Mouse (Mus musculus) limb, embryonic 15.5 days (tissue): Measurements from ENCODE around the gene Dhrs11. TPM values are rescaled to one million over a fixed set of nuclear protein-coding genes. Genes with fewer than 3 reads are reported as not detected.

ENCODE experiments used
- ATAC-seq: fragments of 200-750 bp; cut with Nextera tagmentation; 2 replicates; pipeline ENCODE4 v1.8.0; 2017; ENCODE audit warnings: low read depth, moderate TSS enrichment; ENCODE audit not compliant: insufficient number of reproducible peaks, low FRiP score, low TSS enrichment
- H3K27ac ChIP-seq: fragments of 300-500 bp; sonication (generic); 2 replicates; pipeline ENCODE4 v1.5.1; 2015; ENCODE audit warnings: moderate library complexity, mild to moderate bottlenecking, inconsistent platforms
- H3K27me3 ChIP-seq: fragments of 300-500 bp; sonication (generic); 2 replicates; pipeline ENCODE4 v1.6.1; 2015; ENCODE audit warnings: inconsistent platforms
- H3K36me3 ChIP-seq: fragments of 300-500 bp; sonication (generic); 2 replicates; pipeline ENCODE4 v1.6.1; 2015; ENCODE audit warnings: inconsistent platforms
- H3K4me1 ChIP-seq: fragments of 300-500 bp; sonication (generic); 2 replicates; pipeline ENCODE4 v1.6.1; 2015; ENCODE audit warnings: inconsistent platforms
- H3K4me2 ChIP-seq: fragments of 300-500 bp; sonication (generic); 2 replicates; pipeline ENCODE4 v1.6.1; 2015; ENCODE audit warnings: mild to moderate bottlenecking, inconsistent platforms
- H3K4me3 ChIP-seq: fragments of 300-500 bp; sonication (generic); 2 replicates; pipeline ENCODE4 v1.5.1; 2015; ENCODE audit warnings: mild to moderate bottlenecking, inconsistent platforms
- H3K9ac ChIP-seq: fragments of 300-500 bp; sonication (generic); 2 replicates; pipeline ENCODE4 v1.6.1; 2015; ENCODE audit warnings: inconsistent platforms
- H3K9me3 ChIP-seq: fragments of 300-500 bp; sonication (generic); 2 replicates; pipeline ENCODE4 v1.6.1; 2016; ENCODE audit warnings: inconsistent platforms
- WGBS: fragments of 180-500 bp; shearing (Covaris S2); methylation state at CpG from one replicate; pipeline ENCODE4 v1.1.7; 2015; 5-methylcytosine and 5-hydroxymethylcytosine counted together
- polyA plus RNA-seq: library from polyadenylated mRNA; unstranded; fragments of >200 nt; fragmentation: Nextera tagmentation; extraction: Ambion mirVana; gene quantifications from 2 replicates; pipeline ENCODE4 v1.2.1, GENCODE M21; 2015

Dhrs11 gene
- polyA plus RNA-seq, 1 experiment from 2014 or later = 12.8 TPM

DNA sequence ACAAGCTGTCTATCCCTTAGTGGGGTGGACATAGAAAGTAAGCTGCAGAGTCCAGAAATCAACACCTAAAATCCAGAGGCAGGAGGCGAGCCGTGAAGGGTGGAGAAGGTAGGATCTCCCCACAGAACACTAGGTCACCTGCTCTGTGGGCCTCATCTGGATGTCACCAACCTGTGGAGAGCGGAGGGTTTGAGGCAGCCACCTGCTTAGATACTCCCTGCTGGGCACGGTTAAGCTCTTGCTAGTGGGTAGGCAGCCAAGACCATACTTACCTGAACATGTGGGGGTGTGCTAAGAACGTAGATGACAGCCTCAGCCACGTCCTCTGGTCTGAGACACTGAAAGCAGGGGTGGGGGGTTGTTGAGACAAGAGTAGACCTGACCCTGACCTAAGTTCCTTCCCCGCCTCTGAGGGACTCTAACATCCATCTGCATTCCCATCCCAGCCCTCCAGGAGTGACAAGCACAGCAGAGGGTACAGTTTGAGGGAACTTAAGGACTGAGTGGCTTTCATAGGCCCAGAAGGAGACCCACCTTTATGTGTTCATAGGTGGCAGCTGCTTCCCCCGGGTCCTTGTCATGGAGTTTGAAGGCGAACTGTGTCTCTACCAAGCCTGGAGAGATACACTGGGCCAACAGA lies 7.5 kb downstream of the Dhrs11 start:
- Histone ChIP-seq H3K9me3 (no peaks in the 10 kb centered on the region), H3K4me3 (no peak overlapping the region), H3K4me1 (peaks cover 32% of the 10 kb centered on the region), H3K9ac (no peak overlapping the region), H3K27me3 (no peaks in the 10 kb centered on the region), H3K4me2 (no peak overlapping the region), H3K36me3 (0 out of 2 replicates have a peak, but pooled peaks cover 5% of the 10 kb centered on the region), H3K27ac (no peak overlapping the region)
- ATAC-seq = no peak
- 82% methylated on average over 9 of the region's 9 CpGs for WGBS

DNA sequence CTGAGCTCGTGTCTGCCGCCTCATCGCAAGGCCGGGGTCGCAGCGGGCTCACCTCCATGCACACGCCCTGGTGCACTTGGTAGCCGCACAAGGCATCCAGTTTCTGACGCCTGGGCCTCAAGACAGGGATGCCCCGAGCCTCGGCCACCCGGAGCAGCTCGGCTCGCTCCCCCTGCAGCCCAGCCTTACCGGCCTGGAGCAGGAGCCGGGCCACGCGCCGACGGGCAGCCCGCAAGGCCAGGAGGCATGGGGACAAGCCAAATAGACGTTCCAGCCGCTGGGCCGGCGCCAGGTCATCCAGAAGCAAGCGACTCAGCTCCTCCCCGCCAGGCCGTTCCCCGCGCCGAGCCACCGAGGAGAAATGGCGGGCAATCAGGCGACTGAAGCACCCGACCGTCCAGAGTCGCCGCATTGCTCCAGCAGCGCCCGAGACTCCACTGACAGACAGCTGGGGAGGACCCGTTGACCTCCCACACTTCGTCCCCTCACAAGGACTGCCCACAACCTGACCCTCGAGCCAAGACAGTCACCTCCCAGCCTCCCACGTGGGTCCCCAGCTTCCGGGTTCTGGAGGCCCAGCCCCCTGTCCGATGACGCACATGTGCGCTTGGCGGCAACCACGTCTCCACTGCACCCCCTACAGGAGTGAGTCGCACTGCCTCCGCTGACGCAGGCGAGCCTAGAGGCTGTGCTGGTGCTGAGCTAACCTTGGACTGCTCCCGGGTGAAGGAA lies 9.7 kb downstream of the Dhrs11 start, which contains the start of gene Mrm1:
TSS of gene Mrm1 (minus strand) at position 555 of the 732 bp plus-strand sequence.
- Histone ChIP-seq H3K4me2 (peak within 1 kb of the TSS; percentile 99), H3K9me3 (no peaks in the 10 kb centered on the region), H3K4me1 (peaks cover 27% of the 10 kb centered on the region), H3K4me3 (peak within 1 kb of the TSS; percentile 76), H3K27me3 (no peaks in the 10 kb centered on the region), H3K9ac (peak within 1 kb of the TSS; percentile 68), H3K36me3 (0 out of 2 replicates have a peak, but pooled peaks cover 5% of the 10 kb centered on the region), H3K27ac (peak within 1 kb of the TSS; percentile 88)
- peak; percentile 82 for ATAC-seq
- WGBS = under 1% methylated on average over 55 of the region's 55 CpGs

GRCm38 (mm10) chr11:84818085-84818960 lies 10.5 kb downstream of the Dhrs11 start:
- peaks cover 23% of the 10 kb centered on the region for H3K4me1 ChIP-seq
- peak overlapping the region; percentile 68 for H3K9ac ChIP-seq
- H3K36me3 ChIP-seq = 0 out of 2 replicates have a peak, but pooled peaks cover 5% of the 10 kb centered on the region
- H3K4me3 ChIP-seq = peak overlapping the region; percentile 76
- peak overlapping the region; percentile 99 for H3K4me2 ChIP-seq
- ATAC-seq = peak; percentile 43; the same call in 1 of the 2 replicates
- whole genome bisulfite sequencing = under 1% methylated on average over 39 of the region's 39 CpGs
- peak overlapping the region; percentile 88 for H3K27ac ChIP-seq
- no peaks in the 10 kb centered on the region for H3K27me3 ChIP-seq
- no peaks in the 10 kb centered on the region for H3K9me3 ChIP-seq

DNA sequence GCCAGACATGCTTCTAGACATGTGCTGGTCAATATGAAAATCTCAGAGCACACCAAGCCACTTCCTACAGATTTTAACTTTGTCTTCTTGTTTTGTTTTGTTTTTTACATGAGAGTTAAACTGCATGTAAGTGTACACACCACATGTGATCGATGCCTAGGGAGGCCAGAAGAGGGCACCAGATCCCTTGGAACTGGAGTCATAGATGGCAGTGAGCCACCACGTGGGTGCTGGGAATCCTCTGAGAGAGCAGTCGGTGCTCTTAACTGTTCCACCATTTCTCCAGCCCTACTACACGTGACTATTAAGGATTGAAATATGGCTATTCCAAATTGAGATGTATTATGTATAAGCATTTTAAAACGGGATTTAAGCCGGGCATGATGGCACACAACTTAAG lies 11.4 kb downstream of the Dhrs11 start:
- H3K36me3 ChIP-seq = peaks cover 5% of the 10 kb centered on the region; the same call in 1 of the 2 replicates
- ATAC-seq = no peak
- 82% methylated on average over 6 of the region's 6 CpGs for WGBS
- H3K27me3 ChIP-seq = no peaks in the 10 kb centered on the region
- no peak overlapping the region for H3K27ac ChIP-seq
- no peak overlapping the region for H3K4me2 ChIP-seq
- H3K9me3 ChIP-seq = no peaks in the 10 kb centered on the region
- peaks cover 20% of the 10 kb centered on the region for H3K4me1 ChIP-seq
- no peak overlapping the region for H3K9ac ChIP-seq
- no peak overlapping the region for H3K4me3 ChIP-seq

DNA sequence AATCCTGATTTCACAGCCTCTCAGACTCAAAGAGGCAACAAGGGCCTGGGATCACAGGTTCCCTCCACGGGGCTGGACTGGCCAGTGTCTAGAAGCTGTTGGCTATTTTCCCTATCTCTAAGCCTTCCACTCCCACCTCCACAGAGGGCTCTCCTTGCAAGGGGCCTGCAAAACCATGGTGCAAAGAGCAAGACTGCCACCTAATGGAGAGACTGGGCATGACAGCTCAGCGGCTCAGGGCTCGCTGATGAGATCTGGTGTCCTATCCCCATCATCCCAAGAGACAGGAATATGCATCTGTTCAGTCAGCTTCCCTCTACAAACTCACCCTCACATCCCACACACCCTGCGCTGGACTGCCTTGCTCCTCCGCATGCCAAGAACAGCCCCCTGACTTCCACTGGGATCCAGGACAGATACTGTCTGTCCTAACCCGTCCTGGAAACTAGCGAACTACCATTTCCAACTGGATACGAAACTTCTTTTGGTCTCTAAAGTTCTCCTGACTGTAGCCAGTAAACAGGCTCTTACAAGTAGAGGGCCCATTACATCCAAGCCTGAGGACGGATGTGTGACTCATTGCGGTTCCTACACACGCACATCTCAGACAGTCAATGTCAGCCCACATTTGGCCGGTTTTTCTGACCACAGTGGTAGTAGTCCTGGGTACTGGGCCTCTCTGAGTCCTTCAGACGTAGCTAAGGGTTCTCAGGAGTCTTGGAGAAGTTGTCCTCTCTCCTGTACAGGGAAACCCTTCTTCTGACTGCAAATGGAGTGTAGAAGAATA lies 14.9 kb downstream of the Dhrs11 start:
- H3K36me3 ChIP-seq = peaks cover 7% of the 10 kb centered on the region; the same call in 1 of the 2 replicates
- H3K4me3 ChIP-seq = no peak overlapping the region
- no peaks in the 10 kb centered on the region for H3K27me3 ChIP-seq
- H3K9ac ChIP-seq = no peak overlapping the region
- no peak overlapping the region for H3K4me2 ChIP-seq
- H3K4me1 ChIP-seq = peaks cover 9% of the 10 kb centered on the region
- 55% methylated on average over 13 of the region's 13 CpGs for WGBS
- 0 out of 2 replicates have a peak overlapping the region, but pooled peaks have one; percentile 27 for H3K27ac ChIP-seq
- ATAC-seq = no peak
- no peaks in the 10 kb centered on the region for H3K9me3 ChIP-seq

DNA sequence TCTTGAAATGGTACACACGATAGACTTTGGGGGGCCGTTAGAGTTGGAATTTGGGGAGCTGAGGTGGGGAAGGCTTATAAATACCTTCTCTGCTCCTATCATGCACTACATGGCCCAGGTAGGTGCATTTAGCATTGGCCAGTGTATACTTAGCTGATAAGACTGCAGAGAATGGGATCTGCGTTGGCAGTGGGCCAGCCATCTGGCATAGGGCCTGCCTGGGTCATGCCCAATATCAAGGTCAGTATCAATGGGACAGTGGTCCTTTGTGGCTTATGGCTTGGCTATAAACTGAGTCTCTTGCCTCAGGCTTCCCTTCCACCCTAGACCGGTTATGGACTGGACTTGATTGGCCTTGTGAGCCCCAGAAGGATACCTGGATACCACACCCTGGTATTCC lies 24.4 kb downstream of the Dhrs11 start:
- Histone ChIP-seq H3K27me3 (no peaks in the 10 kb centered on the region), H3K27ac (no peak overlapping the region), H3K9me3 (no peaks in the 10 kb centered on the region), H3K36me3 (no peaks in the 10 kb centered on the region), H3K9ac (no peak overlapping the region), H3K4me3 (no peak overlapping the region), H3K4me1 (no peaks in the 10 kb centered on the region), H3K4me2 (no peak overlapping the region)
- WGBS = 85% methylated on average over 4 of the region's 4 CpGs
- 0 out of 2 replicates have a peak, but pooled peaks have one; percentile 36 for ATAC-seq

DNA sequence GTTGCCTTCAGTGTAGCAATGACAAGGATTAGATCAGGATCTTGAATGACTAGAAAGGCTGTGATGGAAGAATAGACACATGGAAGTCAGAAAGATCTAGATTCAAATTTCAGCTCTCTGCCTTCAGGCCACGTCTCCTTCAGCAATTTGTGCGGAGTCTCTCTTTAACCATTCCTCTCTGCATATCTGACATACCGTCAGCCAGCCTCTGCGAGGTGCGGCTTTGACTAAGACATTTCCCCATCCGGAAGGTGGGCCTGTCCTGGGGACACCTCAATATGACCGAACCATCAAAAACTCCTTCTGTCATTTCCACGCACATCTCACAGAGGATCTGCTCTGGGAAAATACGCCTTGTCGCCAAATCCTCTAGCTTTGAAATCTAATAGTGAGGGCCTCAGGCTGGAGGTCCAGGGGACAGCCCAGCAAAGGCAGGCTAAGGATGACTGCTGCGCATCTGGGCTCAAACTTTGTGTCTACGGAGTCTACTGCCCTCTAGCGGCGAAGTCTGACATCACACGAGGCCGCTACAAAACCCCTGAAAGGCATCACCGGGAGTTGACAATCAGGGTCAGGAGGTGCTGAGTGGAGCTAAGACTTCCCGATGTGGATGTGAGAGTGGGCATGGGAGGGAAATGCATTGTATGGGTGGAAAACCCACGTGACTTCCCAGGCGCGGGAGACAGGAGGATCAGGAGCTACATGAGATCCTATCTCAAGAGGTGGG lies 31.0 kb downstream of the Dhrs11 start:
- Histone ChIP-seq H3K4me3 (no peak overlapping the region), H3K9ac (no peak overlapping the region), H3K4me1 (peaks cover 6% of the 10 kb centered on the region; the same call in 1 of the 2 replicates), H3K4me2 (no peak overlapping the region), H3K27me3 (peaks cover 4% of the 10 kb centered on the region), H3K36me3 (no peaks in the 10 kb centered on the region), H3K27ac (no peak overlapping the region), H3K9me3 (no peaks in the 10 kb centered on the region)
- ATAC-seq = no peak
- 18% methylated on average over 21 of the region's 21 CpGs for WGBS

DNA sequence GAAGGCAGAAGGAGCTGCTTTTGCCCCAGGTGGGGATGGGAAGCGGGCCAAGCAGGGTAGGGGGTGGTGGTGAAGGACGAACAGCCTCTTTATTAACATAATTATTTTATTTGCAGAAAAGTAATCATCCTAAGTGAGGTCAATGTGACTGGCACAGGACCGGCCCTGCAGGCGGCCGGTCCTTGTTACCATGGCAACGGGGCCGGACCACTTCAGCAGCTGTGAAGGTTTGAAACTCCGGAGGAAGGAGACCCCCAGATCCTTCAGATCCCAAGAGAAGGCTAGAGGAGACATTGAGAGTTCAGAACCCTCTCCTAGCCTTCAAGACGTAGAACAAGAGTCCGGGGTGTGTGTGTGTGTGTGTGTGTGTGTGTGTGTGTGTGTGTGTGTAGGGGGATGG lies 31.8 kb downstream of the Dhrs11 start:
- 36% methylated on average over 10 of the region's 10 CpGs for WGBS
- ATAC-seq = no peak
- no peak overlapping the region for H3K4me3 ChIP-seq
- no peak overlapping the region for H3K27ac ChIP-seq
- H3K36me3 ChIP-seq = no peaks in the 10 kb centered on the region
- no peak overlapping the region for H3K4me2 ChIP-seq
- H3K9ac ChIP-seq = no peak overlapping the region
- H3K27me3 ChIP-seq = peaks cover 4% of the 10 kb centered on the region
- H3K9me3 ChIP-seq = no peaks in the 10 kb centered on the region
- H3K4me1 ChIP-seq = peaks cover 6% of the 10 kb centered on the region; the same call in 1 of the 2 replicates

DNA sequence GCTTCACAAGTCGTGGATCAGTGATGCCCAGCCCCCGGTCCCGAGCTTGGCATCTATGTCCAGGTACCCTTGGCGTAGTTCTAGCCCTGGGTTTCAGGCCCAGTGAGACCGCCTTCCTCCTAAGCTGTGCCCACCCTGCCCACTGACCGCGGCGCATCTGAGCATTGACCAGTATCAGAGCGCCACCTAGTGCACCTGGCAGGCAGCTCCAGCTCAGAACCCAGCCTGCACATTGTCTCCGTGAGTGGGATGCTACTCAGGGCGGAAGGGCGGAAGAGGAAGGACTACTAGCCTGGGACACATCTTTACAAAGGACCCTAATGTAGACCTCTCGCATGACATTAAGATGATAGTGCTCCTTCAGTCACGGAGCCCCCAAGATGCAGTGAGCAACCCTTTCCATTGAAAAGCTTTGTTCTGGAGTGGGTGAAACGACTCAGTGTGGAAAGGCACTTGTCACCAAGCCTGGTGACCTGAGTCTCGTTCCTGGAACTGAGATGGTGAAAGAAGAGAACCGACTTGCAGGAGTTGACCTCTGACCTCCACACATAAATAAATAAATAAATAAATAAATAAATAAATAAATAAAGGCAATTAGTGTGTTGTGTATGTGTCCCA lies 34.2 kb downstream of the Dhrs11 start:
- Histone ChIP-seq H3K4me1 (peaks cover 6% of the 10 kb centered on the region; the same call in 1 of the 2 replicates), H3K9me3 (no peaks in the 10 kb centered on the region), H3K9ac (no peak overlapping the region), H3K27ac (no peak overlapping the region), H3K27me3 (peaks cover 4% of the 10 kb centered on the region), H3K4me3 (no peak overlapping the region), H3K4me2 (peak overlapping the region; percentile 42), H3K36me3 (no peaks in the 10 kb centered on the region)
- 9% methylated on average over 17 of the region's 17 CpGs for WGBS
- ATAC-seq = peak; percentile 66; the same call in 1 of the 2 replicates

- Histone ChIP-seq H3K27ac (no peak overlapping the region), H3K4me1 (peaks cover 6% of the 10 kb centered on the region; the same call in 1 of the 2 replicates), H3K4me2 (no peak overlapping the region), H3K36me3 (no peaks in the 10 kb centered on the region), H3K9ac (no peak overlapping the region), H3K4me3 (no peak overlapping the region), H3K27me3 (peaks cover 4% of the 10 kb centered on the region), H3K9me3 (no peaks in the 10 kb centered on the region)
- ATAC-seq = no peak
These were observed 35.2 kb downstream of the Dhrs11 start for GRCm38 (mm10) chr11:84793545-84793944.
